Mouse (Mus musculus): ENCODE measurements around the gene Map3k7cl. TPM values are rescaled to one million over a fixed set of nuclear protein-coding genes. Genes with fewer than 3 reads are reported as not detected.

Gene Map3k7cl
- polyA plus RNA-seq (2016; fragmentation: Nextera tagmentation; extraction: Ambion mirVana), result not detected in 2 replicates

GRCm38 (mm10) chr16:87552907-87553691 is at the start of gene Map3k7cl:
TSS of gene Map3k7cl (plus strand) at chr16:87553330.
- DNase-seq (ENCODE audit: low spot score), result no peak

GRCm38 (mm10) chr16:87511706-87512105 is 41.4 kb upstream of the Map3k7cl start:
- Histone ChIP-seq H3K4me3 (no peak overlapping the region), H3K27ac (no peak overlapping the region), H3K4me1 (no peaks in the 10 kb centered on the region), H3K9me3 (replicated peaks) (no peaks in the 10 kb centered on the region), H3K27me3 (ENCODE audit: low read depth, poor library complexity, severe bottlenecking) (no peaks in the 10 kb centered on the region), H3K36me3 (no peaks in the 10 kb centered on the region)
- 78% methylated on average over 5 of the region's 5 CpGs for WGBS
- no peak for DNase-seq (ENCODE audit: low spot score)

More at GRCm38 (mm10) chr16:87552907-87553691, at the start of gene Map3k7cl:
- no peaks in the 10 kb centered on the region for H3K36me3 ChIP-seq
- H3K9me3 ChIP-seq (replicated peaks), result no peaks in the 10 kb centered on the region
- 86% methylated on average over 24 of the region's 24 CpGs for WGBS
- H3K4me1 ChIP-seq, result no peaks in the 10 kb centered on the region
- no peak within 1 kb of the TSS for H3K4me3 ChIP-seq
- H3K27ac ChIP-seq, result no peak within 1 kb of the TSS
- no peaks in the 10 kb centered on the region for H3K27me3 ChIP-seq (ENCODE audit: low read depth, poor library complexity, severe bottlenecking)

GRCm38 (mm10) chr16:87512331-87512730 is 40.8 kb upstream of the Map3k7cl start:
- no peak overlapping the region for H3K27ac ChIP-seq
- no peaks in the 10 kb centered on the region for H3K27me3 ChIP-seq (ENCODE audit: low read depth, poor library complexity, severe bottlenecking)
- H3K36me3 ChIP-seq, result no peaks in the 10 kb centered on the region
- H3K4me3 ChIP-seq, result no peak overlapping the region
- DNase-seq (ENCODE audit: low spot score), result no peak
- H3K9me3 ChIP-seq (replicated peaks), result no peaks in the 10 kb centered on the region
- WGBS, result 92% methylated on average over 14 of the region's 14 CpGs
- no peaks in the 10 kb centered on the region for H3K4me1 ChIP-seq

- Histone ChIP-seq H3K9me3 (replicated peaks) (0 out of 2 replicates have a peak, but pooled peaks cover 2% of the 10 kb centered on the region), H3K27ac (no peak overlapping the region), H3K27me3 (ENCODE audit: low read depth, poor library complexity, severe bottlenecking) (no peaks in the 10 kb centered on the region), H3K36me3 (no peaks in the 10 kb centered on the region), H3K4me3 (no peak overlapping the region), H3K4me1 (0 out of 2 replicates have a peak, but pooled peaks cover 4% of the 10 kb centered on the region)
- no peak for DNase-seq (ENCODE audit: low spot score)
- 90% methylated on average over 5 of the region's 5 CpGs for WGBS
Measured at GRCm38 (mm10) chr16:87524228-87524627, 28.9 kb upstream of the Map3k7cl start.

- Histone ChIP-seq H3K4me3 (no peak overlapping the region), H3K36me3 (no peaks in the 10 kb centered on the region), H3K27ac (no peak overlapping the region), H3K9me3 (replicated peaks) (0 out of 2 replicates have a peak, but pooled peaks cover 2% of the 10 kb centered on the region), H3K4me1 (0 out of 2 replicates have a peak, but pooled peaks cover 4% of the 10 kb centered on the region), H3K27me3 (ENCODE audit: low read depth, poor library complexity, severe bottlenecking) (no peaks in the 10 kb centered on the region)
- no peak for DNase-seq (ENCODE audit: low spot score)
- 64% methylated on average over 8 of the region's 8 CpGs for WGBS
Measured at GRCm38 (mm10) chr16:87527553-87528249, 25.4 kb upstream of the Map3k7cl start.

GRCm38 (mm10) chr16:87528755-87529154 is 24.4 kb upstream of the Map3k7cl start:
- no peaks in the 10 kb centered on the region for H3K27me3 ChIP-seq (ENCODE audit: low read depth, poor library complexity, severe bottlenecking)
- no peak overlapping the region for H3K27ac ChIP-seq
- WGBS, result 81% methylated on average over 10 of the region's 10 CpGs
- no peak for DNase-seq (ENCODE audit: low spot score)
- H3K4me1 ChIP-seq, result 0 out of 2 replicates have a peak, but pooled peaks cover 4% of the 10 kb centered on the region
- H3K9me3 ChIP-seq (replicated peaks), result 0 out of 2 replicates have a peak, but pooled peaks cover 2% of the 10 kb centered on the region
- H3K36me3 ChIP-seq, result no peaks in the 10 kb centered on the region
- H3K4me3 ChIP-seq, result no peak overlapping the region

GRCm38 (mm10) chr16:87548348-87548747 is 4.8 kb upstream of the Map3k7cl start:
- Histone ChIP-seq H3K4me1 (no peaks in the 10 kb centered on the region), H3K4me3 (no peak overlapping the region), H3K27ac (no peak overlapping the region), H3K36me3 (no peaks in the 10 kb centered on the region), H3K9me3 (replicated peaks) (no peaks in the 10 kb centered on the region), H3K27me3 (ENCODE audit: low read depth, poor library complexity, severe bottlenecking) (no peaks in the 10 kb centered on the region)
- WGBS, result 67% methylated on average over 2 of the region's 2 CpGs
- DNase-seq (ENCODE audit: low spot score), result no peak

GRCm38 (mm10) chr16:87556320-87556719 is 3.2 kb downstream of the Map3k7cl start:
- Histone ChIP-seq H3K4me3 (no peak overlapping the region), H3K4me1 (no peaks in the 10 kb centered on the region), H3K27ac (no peak overlapping the region), H3K27me3 (ENCODE audit: low read depth, poor library complexity, severe bottlenecking) (no peaks in the 10 kb centered on the region), H3K9me3 (replicated peaks) (no peaks in the 10 kb centered on the region), H3K36me3 (no peaks in the 10 kb centered on the region)
- DNase-seq (ENCODE audit: low spot score), result no peak
- 70% methylated on average over 8 of the region's 8 CpGs for WGBS

GRCm38 (mm10) chr16:87561501-87561900 is 8.4 kb downstream of the Map3k7cl start:
- no peak for DNase-seq (ENCODE audit: low spot score)
- H3K27ac ChIP-seq, result no peak overlapping the region
- no peaks in the 10 kb centered on the region for H3K36me3 ChIP-seq
- H3K4me1 ChIP-seq, result no peaks in the 10 kb centered on the region
- H3K9me3 ChIP-seq (replicated peaks), result no peaks in the 10 kb centered on the region
- 86% methylated on average over 4 of the region's 4 CpGs for WGBS
- no peaks in the 10 kb centered on the region for H3K27me3 ChIP-seq (ENCODE audit: low read depth, poor library complexity, severe bottlenecking)
- H3K4me3 ChIP-seq, result no peak overlapping the region

- H3K4me1 ChIP-seq, result no peaks in the 10 kb centered on the region
- WGBS, result 87% methylated on average over 6 of the region's 6 CpGs
- H3K27me3 ChIP-seq (ENCODE audit: low read depth, poor library complexity, severe bottlenecking), result no peaks in the 10 kb centered on the region
- no peaks in the 10 kb centered on the region for H3K9me3 ChIP-seq (replicated peaks)
- no peak for DNase-seq (ENCODE audit: low spot score)
- no peaks in the 10 kb centered on the region for H3K36me3 ChIP-seq
- no peak overlapping the region for H3K4me3 ChIP-seq
- no peak overlapping the region for H3K27ac ChIP-seq
Measured at GRCm38 (mm10) chr16:87563524-87563923, 10.4 kb downstream of the Map3k7cl start.

- 79% methylated on average over 3 of the region's 3 CpGs for WGBS
- no peak overlapping the region for H3K4me3 ChIP-seq
- H3K4me1 ChIP-seq, result no peaks in the 10 kb centered on the region
Measured at GRCm38 (mm10) chr16:87564564-87564963, 11.4 kb downstream of the Map3k7cl start.

GRCm38 (mm10) chr16:87567572-87567971 is 14.4 kb downstream of the Map3k7cl start:
- DNase-seq (ENCODE audit: low spot score), result no peak
- H3K36me3 ChIP-seq, result no peaks in the 10 kb centered on the region
- no peak overlapping the region for H3K27ac ChIP-seq
- peaks cover 4% of the 10 kb centered on the region; the same call in 1 of the 2 replicates for H3K4me1 ChIP-seq
- no peak overlapping the region for H3K4me3 ChIP-seq
- 87% methylated on average over 13 of the region's 13 CpGs for WGBS
- no peaks in the 10 kb centered on the region for H3K9me3 ChIP-seq (replicated peaks)
- H3K27me3 ChIP-seq (ENCODE audit: low read depth, poor library complexity, severe bottlenecking), result no peaks in the 10 kb centered on the region

More at GRCm38 (mm10) chr16:87564564-87564963, 11.4 kb downstream of the Map3k7cl start:
- H3K27me3 ChIP-seq (ENCODE audit: low read depth, poor library complexity, severe bottlenecking), result no peaks in the 10 kb centered on the region
- no peaks in the 10 kb centered on the region for H3K9me3 ChIP-seq (replicated peaks)
- no peak for DNase-seq (ENCODE audit: low spot score)
- H3K36me3 ChIP-seq, result no peaks in the 10 kb centered on the region
- no peak overlapping the region for H3K27ac ChIP-seq

- no peak for DNase-seq (ENCODE audit: low spot score)
- 93% methylated on average over 7 of the region's 7 CpGs for WGBS
- H3K27ac ChIP-seq, result no peak overlapping the region
Measured at GRCm38 (mm10) chr16:87568241-87568640, 15.1 kb downstream of the Map3k7cl start.

More at GRCm38 (mm10) chr16:87568241-87568640, 15.1 kb downstream of the Map3k7cl start:
- no peak overlapping the region for H3K4me3 ChIP-seq
- H3K27me3 ChIP-seq (ENCODE audit: low read depth, poor library complexity, severe bottlenecking), result no peaks in the 10 kb centered on the region
- H3K9me3 ChIP-seq (replicated peaks), result no peaks in the 10 kb centered on the region
- no peaks in the 10 kb centered on the region for H3K36me3 ChIP-seq
- H3K4me1 ChIP-seq, result peaks cover 4% of the 10 kb centered on the region; the same call in 1 of the 2 replicates

All from limb, embryonic 10.5 days (tissue).